Mouse (Mus musculus): ENCODE results near the gene Rfxap.

The Rfxap gene

GRCm38 (mm10) chr3:54766811-54767210 is 40.8 kb downstream of the Rfxap start:
- DNase-seq (ENCODE audit: low read depth, low spot score), result no peak

GRCm38 (mm10) chr3:54766034-54766433 is 41.6 kb downstream of the Rfxap start:
- peak; percentile 20 for DNase-seq (ENCODE audit: low read depth, low spot score)

GRCm38 (mm10) chr3:54765521-54765920 is 42.1 kb downstream of the Rfxap start:
- peak; percentile 84 for DNase-seq (ENCODE audit: low read depth, low spot score)

GRCm38 (mm10) chr3:54764418-54764817 is 43.2 kb downstream of the Rfxap start:
- DNase-seq (ENCODE audit: low read depth, low spot score), result peak; percentile 75

- no peak for DNase-seq (ENCODE audit: low read depth, low spot score)
Observed at GRCm38 (mm10) chr3:54761258-54761657, 46.3 kb downstream of the Rfxap start.

GRCm38 (mm10) chr3:54760321-54761115 is 47.1 kb downstream of the Rfxap start:
- no peak for DNase-seq (ENCODE audit: low read depth, low spot score)

GRCm38 (mm10) chr3:54759211-54759610 is 48.4 kb downstream of the Rfxap start:
- no peak for DNase-seq (ENCODE audit: low read depth, low spot score)

GRCm38 (mm10) chr3:54757446-54757845 is 50.1 kb downstream of the Rfxap start:
- no peak for DNase-seq (ENCODE audit: low read depth, low spot score)

GRCm38 (mm10) chr3:54756058-54756457 is 51.5 kb downstream of the Rfxap start:
- DNase-seq (ENCODE audit: low read depth, low spot score), result peak; percentile 39

GRCm38 (mm10) chr3:54755145-54756041 is 52.2 kb downstream of the Rfxap start, which contains the start of gene Smad9:
Smad9 (plus strand) TSS chr3:54755582.
- DNase-seq (ENCODE audit: low read depth, low spot score), result peak; percentile 72

GRCm38 (mm10) chr3:54753411-54753810 is 54.2 kb downstream of the Rfxap start:
- no peak for DNase-seq (ENCODE audit: low read depth, low spot score)
